Mouse (Mus musculus) left cerebral cortex, postnatal 36 days (tissue): Measurements from ENCODE around the gene Lifr. TPM values are rescaled to one million over a fixed set of nuclear protein-coding genes. Genes with fewer than 3 reads are reported as not detected.

Source experiments
- DNase-seq, 2 experiments: peaks; one replicate each; pipeline ENCODE4 v3.0.0; 2021 to 2022; ENCODE audit warnings: low spot score in 2 of 2, mixed read lengths in 1 of 2
- intact Hi-C: fragments of 180-260 bp; cut with DNase I; formaldehyde crosslinking; loops from one replicate; pipeline ENCODE4 v1.15.1; 2025
- total RNA-seq, 2 experiments: library from RNA; stranded (reverse); gene quantifications; 2 replicates each; pipeline ENCODE4 v1.2.3; 2021

Lifr gene
- total RNA-seq, 2 experiments from 2014 or later: 47.1 to 49.9 TPM

GRCm38 (mm10) chr15:7119930-7120512 is 29.6 kb downstream of the Lifr start:
- no peak for DNase-seq
- intact Hi-C loops: no loop called here

- no peak for DNase-seq
Measured at GRCm38 (mm10) chr15:7123781-7124450, 33.5 kb downstream of the Lifr start.

GRCm38 (mm10) chr15:7126171-7126570 is 35.8 kb downstream of the Lifr start:
- DNase-seq: no peak
- intact Hi-C loops: no loop called here

More at GRCm38 (mm10) chr15:7123781-7124450, 33.5 kb downstream of the Lifr start:
- intact Hi-C loops: no loop called here

- intact Hi-C loops: no loop called here
- DNase-seq: no peak
Measured at GRCm38 (mm10) chr15:7128627-7129126, 38.3 kb downstream of the Lifr start.

GRCm38 (mm10) chr15:7129127-7129943 is 38.9 kb downstream of the Lifr start:
- intact Hi-C loops: no loop called here
- peak; percentile 87 to 92 for DNase-seq

- intact Hi-C loops: loop anchor here (2.0 to 5.0 kb wide), 2 partner anchors 97 to 221 kb away; no protein-coding TSS in a partner anchor
- no peak for DNase-seq
Measured at GRCm38 (mm10) chr15:7129944-7130287, 39.5 kb downstream of the Lifr start.

- no peak for DNase-seq
- intact Hi-C loops: loop anchor here (2.0 to 5.0 kb wide), 2 partner anchors 97 to 222 kb away; no protein-coding TSS in a partner anchor
Measured at GRCm38 (mm10) chr15:7130691-7131225, 40.3 kb downstream of the Lifr start.

GRCm38 (mm10) chr15:7132741-7133140 is 42.3 kb downstream of the Lifr start:
- intact Hi-C loops: loop anchor here (5.0 kb wide), 1 partner anchor 95 kb away; no protein-coding TSS in a partner anchor
- no peak for DNase-seq

GRCm38 (mm10) chr15:7134454-7135052 is 44.1 kb downstream of the Lifr start:
- intact Hi-C loops: loop anchor here (5.0 kb wide), 1 partner anchor 93 kb away; no protein-coding TSS in a partner anchor
- no peak for DNase-seq

DNA sequence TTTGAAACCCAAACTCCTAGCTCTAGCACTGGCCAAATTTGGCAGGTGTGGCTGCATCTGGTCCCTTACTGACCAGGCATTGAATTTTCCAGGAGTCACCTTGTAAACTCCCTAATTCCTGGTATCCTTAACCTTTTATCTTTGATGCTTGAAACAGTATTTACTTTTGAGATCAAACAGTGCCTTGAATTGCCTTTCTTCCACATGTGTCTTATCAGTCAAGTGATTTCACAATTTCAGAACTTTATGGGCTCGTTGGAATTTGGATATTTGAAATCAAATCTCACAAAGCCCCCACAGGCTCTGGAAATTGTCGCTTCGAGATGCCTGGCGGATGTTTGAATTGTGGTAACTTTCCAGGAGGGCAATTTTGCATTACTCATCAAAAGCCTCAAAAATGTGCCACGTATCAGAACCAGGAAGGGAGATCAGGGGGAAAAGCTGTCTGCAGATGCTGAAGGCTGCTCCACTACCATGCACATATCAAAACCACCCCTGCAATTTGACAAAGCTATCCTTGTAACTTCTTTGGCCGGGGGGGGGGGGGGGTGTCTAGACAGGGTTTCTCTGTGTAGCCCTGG is 45.7 kb downstream of the Lifr start:
- DNase-seq: no peak
- intact Hi-C loops: no loop called here

DNA sequence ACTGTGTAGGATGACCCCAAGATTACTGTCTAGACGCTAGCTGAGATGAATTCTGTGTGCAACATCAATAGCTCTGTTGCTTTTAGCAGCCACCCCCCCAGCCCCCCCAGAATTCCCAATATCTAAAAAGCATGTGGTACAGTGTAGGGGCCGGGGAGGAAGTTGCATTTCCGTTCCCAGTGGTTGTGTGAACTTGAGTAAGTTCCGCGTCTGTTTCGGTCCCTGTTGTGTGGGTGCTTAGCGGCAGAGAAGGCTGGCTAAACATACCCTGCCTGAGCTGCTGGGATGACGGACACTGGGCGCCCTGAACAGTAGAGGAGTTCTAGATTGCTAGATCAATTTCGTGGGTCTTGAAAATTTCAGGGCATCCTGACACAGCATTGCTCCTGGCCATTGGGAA is 46.5 kb downstream of the Lifr start:
- intact Hi-C loops: no loop called here

GRCm38 (mm10) chr15:7137607-7138006 is 47.2 kb downstream of the Lifr start:
- no peak for DNase-seq
- intact Hi-C loops: no loop called here

More for the DNA sequence above, 46.5 kb downstream of the Lifr start:
- DNase-seq: no peak

- intact Hi-C loops: no loop called here
Measured at GRCm38 (mm10) chr15:7138471-7138870, 48.1 kb downstream of the Lifr start.

GRCm38 (mm10) chr15:7140322-7140721 is 49.9 kb downstream of the Lifr start:
- DNase-seq: no peak
- intact Hi-C loops: no loop called here

More at GRCm38 (mm10) chr15:7138471-7138870, 48.1 kb downstream of the Lifr start:
- DNase-seq: no peak

DNA sequence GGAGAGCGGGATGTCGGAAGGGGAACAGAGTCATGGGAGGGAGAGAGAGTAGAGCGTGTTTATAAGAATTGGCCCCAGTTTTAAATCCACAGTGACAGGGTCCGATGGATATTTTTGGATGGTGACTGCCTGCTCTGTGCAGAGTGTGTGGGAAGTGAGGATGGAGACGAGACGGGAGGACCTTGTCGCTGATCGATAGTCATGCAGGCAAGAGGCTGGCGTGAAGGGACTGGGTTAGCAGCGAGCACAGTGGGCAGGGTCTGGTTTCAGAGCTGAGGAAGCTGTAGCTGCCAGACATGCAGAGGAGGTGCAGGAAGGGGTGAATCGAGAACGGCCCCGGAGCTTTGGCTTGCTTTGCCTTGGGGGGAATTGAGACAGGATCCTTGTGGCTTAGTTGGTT is 50.8 kb downstream of the Lifr start:
- DNase-seq: no peak
- intact Hi-C loops: no loop called here

GRCm38 (mm10) chr15:7143689-7144170 is 53.3 kb downstream of the Lifr start:
- no peak for DNase-seq
- intact Hi-C loops: no loop called here

DNA sequence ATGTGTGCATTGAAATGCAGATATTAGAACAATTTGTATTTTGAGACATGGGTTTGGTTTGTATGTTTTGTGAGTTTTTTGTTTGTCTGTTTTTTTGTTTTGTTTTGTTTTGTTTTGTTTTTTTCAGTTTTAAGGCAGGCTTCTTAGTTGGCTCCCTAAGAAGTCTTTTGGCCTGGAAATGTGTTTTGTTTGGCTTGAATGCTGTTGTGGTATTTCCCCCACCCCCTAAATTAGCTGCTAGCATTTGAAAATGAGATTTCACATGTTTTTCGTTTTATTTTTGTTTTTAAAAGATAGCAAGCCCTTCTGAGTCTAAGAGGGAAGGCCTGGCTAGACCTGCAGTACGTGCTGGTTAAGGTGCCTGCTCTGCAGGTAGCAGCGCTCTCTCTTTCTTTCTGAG is 54.1 kb downstream of the Lifr start:
- intact Hi-C loops: no loop called here
- DNase-seq: no peak

DNA sequence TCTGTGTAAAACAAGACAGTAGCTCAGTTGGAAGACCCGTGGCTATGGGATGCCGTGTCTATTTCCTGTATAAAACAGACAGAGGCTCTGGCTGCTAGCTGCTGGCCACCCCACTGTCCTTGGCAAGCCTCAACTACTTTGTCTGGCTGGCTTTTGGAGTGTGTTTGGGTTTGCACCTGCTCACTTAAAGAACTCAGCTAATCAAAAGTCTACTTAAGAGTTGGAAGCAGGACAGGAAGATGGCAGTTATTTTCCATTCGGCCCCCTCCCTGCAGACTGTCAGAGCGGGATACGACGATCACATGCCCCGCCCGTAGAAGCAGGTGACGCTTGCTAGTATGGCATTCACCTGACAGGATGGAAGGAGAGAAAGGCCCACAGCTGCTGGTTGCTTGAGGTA is 54.5 kb downstream of the Lifr start:
- DNase-seq: no peak
- intact Hi-C loops: no loop called here

DNA sequence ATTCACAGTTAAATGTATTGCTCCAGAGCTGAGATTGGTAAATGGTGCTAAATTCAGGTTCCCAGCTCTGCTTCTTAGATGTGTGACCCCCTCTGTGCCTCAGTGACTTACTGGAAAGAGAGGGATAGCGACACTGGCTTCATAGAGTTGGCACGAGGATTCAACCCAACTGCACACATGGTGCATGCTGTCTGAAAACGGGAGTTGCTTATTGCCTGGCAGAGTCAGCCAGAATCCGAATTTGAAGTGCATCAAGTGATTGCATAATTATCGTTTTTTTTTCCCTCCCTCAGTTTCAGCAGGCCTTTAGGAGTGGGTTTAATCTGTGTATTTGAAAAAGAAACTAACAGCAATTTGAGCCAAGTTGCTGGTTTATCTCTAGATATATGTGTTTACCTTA is 55.1 kb downstream of the Lifr start:
- intact Hi-C loops: no loop called here
- DNase-seq: no peak
